Mouse (Mus musculus) heart, postnatal 0 days (tissue): Measurements from ENCODE around the gene Haghl.

Experiments
- CTCF ChIP-seq: IDR thresholded peaks from 2 replicates; pipeline ENCODE4 v1.5.1; 2016; ENCODE audit warnings: antibody characterized with exemption, control low read depth, low read depth
- EP300 ChIP-seq: IDR thresholded peaks from 2 replicates; pipeline ENCODE4 v1.6.1; 2016; ENCODE audit warnings: antibody characterized with exemption, low read depth

- TF ChIP-seq EP300 (no peak), CTCF (peak; percentile 95)
These were observed 53.4 kb downstream of the Haghl start for GRCm38 (mm10) chr17:25732082-25732481.
